Mouse (Mus musculus): ENCODE results near the gene Phf23. TPM values are rescaled to one million over a fixed set of nuclear protein-coding genes. Genes with fewer than 3 reads are reported as not detected.
"Not testable (repeated sequence)": the region's sequence is repeated elsewhere in the genome, so short reads cannot be mapped to it uniquely, and the experiment has no call there.

The Phf23 gene
- polyA plus RNA-seq, 1 experiment from 2014 or later, result 41.3 TPM

- Histone ChIP-seq H3K9ac (replicated peaks; ENCODE audit: low read length) (no peak overlapping the region), H3K4me1 (ENCODE audit: control insufficient read depth, insufficient read depth, low read length) (peaks cover 22% of the 10 kb centered on the region), H3K9me3 (ENCODE audit: control insufficient read depth, low read length) (no peaks in the 10 kb centered on the region), H3K27me3 (ENCODE audit: control insufficient read depth, insufficient read depth, low read length) (no peaks in the 10 kb centered on the region), H3K4me3 (replicated peaks; ENCODE audit: low read depth, low read length) (no peak overlapping the region), H3K36me3 (ENCODE audit: control insufficient read depth, insufficient read depth, low read length) (peaks cover 58% of the 10 kb centered on the region), H3K4me2 (ENCODE audit: low read length) (no peak overlapping the region), H3K27ac (replicated peaks; ENCODE audit: low read depth, low read length) (no peak overlapping the region)
- 85% methylated on average over 3 of the region's 3 CpGs for WGBS
- DNase-seq, result no peak
- ATAC-seq (ENCODE audit: low FRiP score, low TSS enrichment), result no peak
Measured at GRCm38 (mm10) chr11:70013408-70013807, 17.8 kb downstream of the Phf23 start.

DNA sequence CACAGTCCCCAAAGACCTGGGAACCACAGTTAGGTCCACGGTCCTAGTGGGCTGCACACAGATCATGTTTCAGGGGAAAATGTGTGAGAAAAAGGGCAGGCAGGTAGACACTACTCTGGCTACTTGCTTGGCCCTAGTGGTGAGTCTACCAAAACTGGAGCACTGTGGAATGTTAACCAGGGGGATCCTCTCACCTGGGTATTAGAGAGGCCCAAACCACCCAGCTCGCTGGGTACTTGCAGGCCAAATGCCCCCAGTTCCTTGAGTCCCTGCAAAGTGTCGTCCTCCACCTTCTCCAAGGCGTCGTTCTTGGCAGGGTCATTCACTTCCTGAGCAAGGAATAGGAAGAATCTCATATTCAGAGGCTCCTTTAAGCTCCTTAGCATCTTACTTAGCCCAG lies 18.5 kb downstream of the Phf23 start:
- H3K4me3 ChIP-seq (replicated peaks; ENCODE audit: low read depth, low read length), result peak overlapping the region; percentile 56; the same call in 1 of the 2 replicates
- no peak overlapping the region for H3K4me2 ChIP-seq (ENCODE audit: low read length)
- no peak overlapping the region for H3K27ac ChIP-seq (replicated peaks; ENCODE audit: low read depth, low read length)
- H3K36me3 ChIP-seq (ENCODE audit: control insufficient read depth, insufficient read depth, low read length), result peaks cover 52% of the 10 kb centered on the region
- ATAC-seq (ENCODE audit: low FRiP score, low TSS enrichment) (no peak), DNase-seq (no peak)
- H3K9ac ChIP-seq (replicated peaks; ENCODE audit: low read length), result no peak overlapping the region; the same call in 1 of the 2 replicates
- peaks cover 24% of the 10 kb centered on the region for H3K4me1 ChIP-seq (ENCODE audit: control insufficient read depth, insufficient read depth, low read length)
- H3K9me3 ChIP-seq (ENCODE audit: control insufficient read depth, low read length), result no peaks in the 10 kb centered on the region
- WGBS, result 66% methylated on average over 5 of the region's 5 CpGs
- H3K27me3 ChIP-seq (ENCODE audit: control insufficient read depth, insufficient read depth, low read length), result no peaks in the 10 kb centered on the region

GRCm38 (mm10) chr11:70014880-70015558 lies 19.4 kb downstream of the Phf23 start, which contains the start of gene Acadvl:
TSS of gene Acadvl (minus strand) at chr11:70015411.
- Histone ChIP-seq H3K4me2 (ENCODE audit: low read length) (peak within 1 kb of the TSS; percentile 76), H3K27ac (replicated peaks; ENCODE audit: low read depth, low read length) (peak within 1 kb of the TSS; percentile 70), H3K9me3 (ENCODE audit: control insufficient read depth, low read length) (no peaks in the 10 kb centered on the region), H3K36me3 (ENCODE audit: control insufficient read depth, insufficient read depth, low read length) (peaks cover 42% of the 10 kb centered on the region), H3K4me1 (ENCODE audit: control insufficient read depth, insufficient read depth, low read length) (peaks cover 34% of the 10 kb centered on the region), H3K4me3 (replicated peaks; ENCODE audit: low read depth, low read length) (peak within 1 kb of the TSS; percentile 56), H3K9ac (replicated peaks; ENCODE audit: low read length) (peak within 1 kb of the TSS; percentile 74), H3K27me3 (ENCODE audit: control insufficient read depth, insufficient read depth, low read length) (no peaks in the 10 kb centered on the region)
- 1% methylated on average over 35 of the region's 35 CpGs for WGBS
- ATAC-seq (ENCODE audit: low FRiP score, low TSS enrichment) (peak; percentile 76), DNase-seq (peak; percentile 92)

GRCm38 (mm10) chr11:70015677-70016076 lies 20.1 kb downstream of the Phf23 start:
- Histone ChIP-seq H3K4me1 (ENCODE audit: control insufficient read depth, insufficient read depth, low read length) (peaks cover 40% of the 10 kb centered on the region), H3K36me3 (ENCODE audit: control insufficient read depth, insufficient read depth, low read length) (peaks cover 35% of the 10 kb centered on the region), H3K9ac (replicated peaks; ENCODE audit: low read length) (no peak overlapping the region; the same call in 1 of the 2 replicates), H3K27ac (replicated peaks; ENCODE audit: low read depth, low read length) (0 out of 2 replicates have a peak overlapping the region, but pooled peaks have one; percentile 70), H3K9me3 (ENCODE audit: control insufficient read depth, low read length) (no peaks in the 10 kb centered on the region), H3K4me2 (ENCODE audit: low read length) (peak overlapping the region; percentile 76), H3K27me3 (ENCODE audit: control insufficient read depth, insufficient read depth, low read length) (no peaks in the 10 kb centered on the region), H3K4me3 (replicated peaks; ENCODE audit: low read depth, low read length) (peak overlapping the region; percentile 56)
- DNase-seq (no peak), ATAC-seq (ENCODE audit: low FRiP score, low TSS enrichment) (no peak)
- 68% methylated on average over 6 of the region's 6 CpGs for WGBS

- H3K27me3 ChIP-seq (ENCODE audit: control insufficient read depth, insufficient read depth, low read length); DNase-seq; H3K9ac ChIP-seq (replicated peaks; ENCODE audit: low read length); H3K4me3 ChIP-seq (replicated peaks; ENCODE audit: low read depth, low read length); H3K9me3 ChIP-seq (ENCODE audit: control insufficient read depth, low read length); ATAC-seq (ENCODE audit: low FRiP score, low TSS enrichment); H3K4me2 ChIP-seq (ENCODE audit: low read length); H3K27ac ChIP-seq (replicated peaks; ENCODE audit: low read depth, low read length): not testable (repeated sequence)
- peaks cover 42% of the 10 kb centered on the region for H3K4me1 ChIP-seq (ENCODE audit: control insufficient read depth, insufficient read depth, low read length)
- H3K36me3 ChIP-seq (ENCODE audit: control insufficient read depth, insufficient read depth, low read length), result peaks cover 30% of the 10 kb centered on the region
- 71% methylated on average over 2 of the region's 2 CpGs for WGBS
Measured at GRCm38 (mm10) chr11:70016177-70016576, 20.6 kb downstream of the Phf23 start.

DNA sequence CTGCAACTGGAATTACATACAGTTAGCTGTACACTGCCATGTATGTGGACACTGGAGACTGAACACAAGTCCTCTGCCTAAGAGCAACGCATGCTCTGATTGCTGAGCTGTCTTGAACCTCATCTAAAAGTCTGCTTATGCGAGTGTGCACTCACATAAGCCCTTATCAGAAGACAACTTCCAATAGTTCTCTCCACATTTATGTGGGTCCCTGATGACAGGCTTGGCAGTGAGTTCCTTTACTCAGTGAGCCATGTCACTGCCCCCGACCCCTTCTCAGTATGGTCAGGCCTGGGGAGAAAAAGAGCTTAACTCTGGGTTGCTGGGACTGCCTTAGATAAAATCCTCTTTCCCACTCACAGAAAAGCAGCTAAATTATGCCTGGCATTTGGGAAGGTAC lies 21.1 kb downstream of the Phf23 start, which contains the start of gene Dlg4:
Gene Dlg4, plus strand, starts transcription at position 274 of the 400 bp plus-strand sequence.
- Histone ChIP-seq H3K4me3 (replicated peaks; ENCODE audit: low read depth, low read length) (peak within 1 kb of the TSS; percentile 77), H3K4me1 (ENCODE audit: control insufficient read depth, insufficient read depth, low read length) (peaks cover 42% of the 10 kb centered on the region), H3K36me3 (ENCODE audit: control insufficient read depth, insufficient read depth, low read length) (peaks cover 25% of the 10 kb centered on the region), H3K9ac (replicated peaks; ENCODE audit: low read length) (peak within 1 kb of the TSS; percentile 80), H3K4me2 (ENCODE audit: low read length) (peak within 1 kb of the TSS; percentile 89), H3K9me3 (ENCODE audit: control insufficient read depth, low read length) (no peaks in the 10 kb centered on the region), H3K27ac (replicated peaks; ENCODE audit: low read depth, low read length) (peak within 1 kb of the TSS; percentile 94), H3K27me3 (ENCODE audit: control insufficient read depth, insufficient read depth, low read length) (no peaks in the 10 kb centered on the region)
- 50% methylated on average over 3 of the region's 3 CpGs for WGBS
- ATAC-seq (ENCODE audit: low FRiP score, low TSS enrichment) (no peak), DNase-seq (no peak)

DNA sequence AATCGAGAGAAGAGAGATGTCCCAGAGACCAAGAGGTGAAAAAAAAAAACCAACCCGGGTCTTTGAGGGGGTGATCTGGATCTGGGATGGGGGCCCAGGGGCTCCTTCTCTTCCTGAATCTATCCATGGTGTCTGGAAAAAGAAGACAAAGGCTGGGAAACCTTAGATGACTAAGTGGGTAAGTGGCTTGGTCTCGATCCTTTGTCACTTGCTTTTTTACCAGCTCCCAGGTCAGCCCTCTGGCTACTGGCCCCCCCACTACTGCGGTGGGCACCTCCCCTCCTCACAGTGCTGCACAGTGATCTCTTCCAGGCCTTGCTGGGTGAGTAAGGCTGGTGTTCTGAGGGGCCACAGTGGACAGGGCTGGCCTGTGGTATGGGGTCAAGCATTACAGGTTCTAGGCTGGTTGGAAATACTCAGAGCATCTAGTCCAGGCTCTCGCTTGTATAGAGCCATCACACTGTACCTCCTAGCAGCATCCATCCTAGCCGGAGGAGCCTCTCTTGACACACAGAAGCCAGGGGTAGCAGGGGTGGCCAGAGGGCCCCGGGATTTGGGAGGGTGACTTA lies 21.7 kb downstream of the Phf23 start:
- peaks cover 19% of the 10 kb centered on the region for H3K36me3 ChIP-seq (ENCODE audit: control insufficient read depth, insufficient read depth, low read length)
- peak overlapping the region; percentile 80 for H3K9ac ChIP-seq (replicated peaks; ENCODE audit: low read length)
- H3K27me3 ChIP-seq (ENCODE audit: control insufficient read depth, insufficient read depth, low read length), result no peaks in the 10 kb centered on the region
- peak overlapping the region; percentile 89 for H3K4me2 ChIP-seq (ENCODE audit: low read length)
- H3K4me3 ChIP-seq (replicated peaks; ENCODE audit: low read depth, low read length), result peak overlapping the region; percentile 77
- DNase-seq (no peak), ATAC-seq (ENCODE audit: low FRiP score, low TSS enrichment) (no peak)
- no peaks in the 10 kb centered on the region for H3K9me3 ChIP-seq (ENCODE audit: control insufficient read depth, low read length)
- peak overlapping the region; percentile 94 for H3K27ac ChIP-seq (replicated peaks; ENCODE audit: low read depth, low read length)
- WGBS, result 27% methylated on average over 7 of the region's 7 CpGs
- H3K4me1 ChIP-seq (ENCODE audit: control insufficient read depth, insufficient read depth, low read length), result peaks cover 46% of the 10 kb centered on the region

GRCm38 (mm10) chr11:70018131-70018990 lies 22.8 kb downstream of the Phf23 start:
- peak overlapping the region; percentile 77 for H3K4me3 ChIP-seq (replicated peaks; ENCODE audit: low read depth, low read length)
- peak overlapping the region; percentile 89 for H3K4me2 ChIP-seq (ENCODE audit: low read length)
- peak overlapping the region; percentile 80 for H3K9ac ChIP-seq (replicated peaks; ENCODE audit: low read length)
- H3K27me3 ChIP-seq (ENCODE audit: control insufficient read depth, insufficient read depth, low read length), result no peaks in the 10 kb centered on the region
- H3K27ac ChIP-seq (replicated peaks; ENCODE audit: low read depth, low read length), result peak overlapping the region; percentile 94
- ATAC-seq (ENCODE audit: low FRiP score, low TSS enrichment) (no peak), DNase-seq (peak; percentile 94)
- no peaks in the 10 kb centered on the region for H3K9me3 ChIP-seq (ENCODE audit: control insufficient read depth, low read length)
- under 1% methylated on average over 25 of the region's 25 CpGs for WGBS
- peaks cover 57% of the 10 kb centered on the region for H3K4me1 ChIP-seq (ENCODE audit: control insufficient read depth, insufficient read depth, low read length)
- H3K36me3 ChIP-seq (ENCODE audit: control insufficient read depth, insufficient read depth, low read length), result peaks cover 9% of the 10 kb centered on the region
